Mouse (Mus musculus) ES-Bruce4 (cell line): ENCODE results near the gene Ext2.
A peak's percentile ranks its signal among the peaks of the same experiment; 100 is the strongest.

ENCODE experiments used
- CTCF ChIP-seq: IDR thresholded peaks from one replicate; pipeline ENCODE4 v1.8.1; 2011; ENCODE audit warnings: low read depth, low read length
- POLR2A ChIP-seq: IDR thresholded peaks from one replicate; pipeline ENCODE4 v1.8.1; 2011; ENCODE audit warnings: low read length; ENCODE audit not compliant: insufficient read depth

- TF ChIP-seq CTCF (peak; percentile 93), POLR2A (no peak)
Observed at GRCm38 (mm10) chr2:93811812-93812211, 10.6 kb downstream of the Ext2 start.
